Mouse (Mus musculus) C2C12 (cell line): ENCODE data around the gene Gm20825. TPM values are rescaled to one million over a fixed set of nuclear protein-coding genes. Genes with fewer than 3 reads are reported as not detected.
"Not testable (repeated sequence)": the region's sequence is repeated elsewhere in the genome, so short reads cannot be mapped to it uniquely, and the experiment has no call there.

Experiments
- H3K27me3 ChIP-seq: one replicate; pipeline ENCODE4 v1.6.1; 2011; ENCODE audit not compliant: control insufficient read depth, insufficient read depth, insufficient read length
- H3K36me3 ChIP-seq: one replicate; pipeline ENCODE4 v1.6.1; 2011; ENCODE audit not compliant: control insufficient read depth, insufficient read depth
- H3K4me3 ChIP-seq: one replicate; pipeline ENCODE4 v1.5.1; 2011; ENCODE audit warnings: mild to moderate bottlenecking, control low read depth; ENCODE audit not compliant: poor library complexity, insufficient read depth, severe bottlenecking
- H3K79me2 ChIP-seq: one replicate; pipeline ENCODE4 v1.6.1; 2011; ENCODE audit not compliant: control insufficient read depth, insufficient read depth
- H3K79me3 ChIP-seq: one replicate; pipeline ENCODE4 v1.6.1; 2011; ENCODE audit warnings: low read depth, control low read depth
- H3ac ChIP-seq: one replicate; pipeline ENCODE3; 2011; ENCODE audit warnings: low read depth; ENCODE audit not compliant: control insufficient read depth, insufficient read length
- long read RNA-seq, 2 experiments: library from polyadenylated mRNA; unstranded; transcript quantifications; one replicate each; pipeline ENCODE4 v2.0.0; 2019 to 2020
- polyA plus RNA-seq: library from polyadenylated mRNA; unstranded; fragments of >200 nt; fragmentation: generic; extraction: Trizol; gene quantifications from one replicate; pipeline ENCODE4 v1.2.1, GENCODE M21; 2012; ENCODE audit warnings: missing spikeins

The Gm20825 gene
- polyA plus RNA-seq = not detected
- long read RNA-seq, experiment 1 = 0 reads
- long read RNA-seq, experiment 2 = 0 reads

DNA sequence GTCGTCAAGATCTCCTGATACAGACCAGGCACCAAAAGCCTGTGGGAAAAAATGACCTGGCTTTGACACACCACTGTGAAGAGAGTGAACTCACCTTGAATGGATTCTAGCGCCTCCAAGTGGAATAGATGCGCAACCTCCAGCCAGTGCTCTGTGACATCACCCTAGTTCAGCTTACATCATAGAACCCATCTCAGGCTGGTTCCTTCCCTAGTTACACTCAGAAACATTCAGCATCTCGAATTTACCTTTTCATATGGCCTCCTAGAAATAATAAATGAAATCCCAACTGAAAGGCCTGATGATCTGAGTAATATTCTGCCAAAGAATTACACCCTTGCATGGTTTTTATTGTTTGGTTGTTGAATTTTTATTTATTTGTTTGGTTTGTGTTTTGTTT lies at the start of gene Gm20825:
Gene Gm20825 (minus strand): TSS at position 101 of the 400 bp plus-strand sequence.
- not testable (repeated sequence) for H3K79me3 ChIP-seq, H3K27me3 ChIP-seq, H3K4me3 ChIP-seq, H3K79me2 ChIP-seq, H3ac ChIP-seq, H3K36me3 ChIP-seq

Other genes with a start within 250 kb of the Gm20825 start
- gene Gm29049, start 74.3 kb downstream of the Gm20825 start, polyA plus RNA-seq = not detected
- gene Gm20824, start 186.4 kb upstream of the Gm20825 start, polyA plus RNA-seq = not detected